Mouse (Mus musculus): ENCODE measurements around the gene Ccdc87.
"Not testable (repeated sequence)": the region's sequence is repeated elsewhere in the genome, so short reads cannot be mapped to it uniquely, and the experiment has no call there.

GRCm38 (mm10) chr19:4812334-4812949 lies 26.7 kb upstream of the Ccdc87 start:
- peak; percentile 26 for TF ChIP-seq CTCF (IDR thresholded peaks at IDR 0.05)
- TF ChIP-seq EP300 (IDR thresholded peaks at IDR 0.05) = not testable (repeated sequence)
